Mouse (Mus musculus) cerebellum, adult 8-10 months (tissue): Measurements from ENCODE around the gene Uchl1.

Source experiments
- DNase-seq: peaks from one replicate; pipeline ENCODE4 v3.0.0; 2022

Gene Uchl1

GRCm38 (mm10) chr5:66675983-66676382, at the start of gene Uchl1:
TSS of gene Uchl1 (plus strand) at chr5:66676091.
- peak; percentile 87 for DNase-seq

- DNase-seq, result no peak
These were observed 48.1 kb upstream of the Uchl1 start for GRCm38 (mm10) chr5:66627805-66628204.

GRCm38 (mm10) chr5:66635459-66636079, 40.3 kb upstream of the Uchl1 start:
- no peak for DNase-seq

- DNase-seq, result no peak
These were observed 33.7 kb upstream of the Uchl1 start for GRCm38 (mm10) chr5:66642156-66642555.

- DNase-seq, result no peak
These were observed 32.6 kb upstream of the Uchl1 start for GRCm38 (mm10) chr5:66643260-66643659.

GRCm38 (mm10) chr5:66647504-66647903, 28.4 kb upstream of the Uchl1 start:
- DNase-seq, result no peak

- DNase-seq, result no peak
These were observed 21.7 kb upstream of the Uchl1 start for GRCm38 (mm10) chr5:66654220-66654619.

GRCm38 (mm10) chr5:66675189-66675890, 551 bp upstream of the Uchl1 start:
- peak; percentile 23 for DNase-seq

- DNase-seq, result peak; percentile 57
These were observed 696 bp downstream of the Uchl1 start for GRCm38 (mm10) chr5:66676457-66677117.

- DNase-seq, result peak; percentile 27
These were observed 1.8 kb downstream of the Uchl1 start for GRCm38 (mm10) chr5:66677411-66678345.

- DNase-seq, result peak; percentile 15
These were observed 3.3 kb downstream of the Uchl1 start for GRCm38 (mm10) chr5:66679222-66679621.

GRCm38 (mm10) chr5:66685930-66686329, 10.0 kb downstream of the Uchl1 start:
- DNase-seq, result no peak

GRCm38 (mm10) chr5:66686863-66687262, 11.0 kb downstream of the Uchl1 start:
- DNase-seq, result no peak

GRCm38 (mm10) chr5:66687737-66688136, 11.8 kb downstream of the Uchl1 start:
- no peak for DNase-seq

GRCm38 (mm10) chr5:66688286-66688685, 12.4 kb downstream of the Uchl1 start:
- no peak for DNase-seq

- DNase-seq, result no peak
These were observed 13.9 kb downstream of the Uchl1 start for GRCm38 (mm10) chr5:66689796-66690195.

- DNase-seq, result no peak
These were observed 17.3 kb downstream of the Uchl1 start for GRCm38 (mm10) chr5:66693231-66693630.

GRCm38 (mm10) chr5:66697119-66697518, 21.2 kb downstream of the Uchl1 start:
- peak; percentile 70 for DNase-seq

- no peak for DNase-seq
These were observed 24.0 kb downstream of the Uchl1 start for GRCm38 (mm10) chr5:66699911-66700310.

GRCm38 (mm10) chr5:66701951-66702350, 26.1 kb downstream of the Uchl1 start:
- no peak for DNase-seq

GRCm38 (mm10) chr5:66703317-66704004, 27.6 kb downstream of the Uchl1 start:
- DNase-seq, result no peak

- no peak for DNase-seq
These were observed 32.0 kb downstream of the Uchl1 start for GRCm38 (mm10) chr5:66707859-66708258.
